Mouse (Mus musculus) monocyte, adult 2 months (primary cell): Measurements from ENCODE around the gene Il1a.

ENCODE experiments used
- DNase-seq, 2 experiments: peaks; one replicate each; pipeline ENCODE4 v3.0.0; 2022; ENCODE audit warnings: low spot score in 2 of 2, low read depth in 1 of 2

Gene Il1a

DNA sequence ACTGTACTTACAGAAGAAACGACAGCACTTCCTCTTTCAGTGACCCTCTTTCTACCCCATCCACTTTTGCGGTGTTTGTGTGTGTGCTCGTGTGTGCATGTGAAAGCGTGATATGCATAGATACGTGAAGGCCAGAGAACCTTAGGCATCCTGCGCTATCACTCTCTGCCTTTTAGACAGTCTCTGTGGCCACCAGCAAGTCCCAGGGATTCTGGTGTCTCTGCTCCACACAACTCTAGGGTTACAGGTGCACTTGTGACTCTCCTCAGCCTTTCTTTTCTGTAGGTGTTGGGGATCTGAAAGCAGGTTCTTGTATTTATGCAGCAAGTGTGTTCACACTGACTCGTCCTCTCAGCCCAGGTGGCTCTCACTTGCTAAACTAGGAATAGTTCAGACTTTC is 44.5 kb downstream of the Il1a start:
- no peak for DNase-seq

DNA sequence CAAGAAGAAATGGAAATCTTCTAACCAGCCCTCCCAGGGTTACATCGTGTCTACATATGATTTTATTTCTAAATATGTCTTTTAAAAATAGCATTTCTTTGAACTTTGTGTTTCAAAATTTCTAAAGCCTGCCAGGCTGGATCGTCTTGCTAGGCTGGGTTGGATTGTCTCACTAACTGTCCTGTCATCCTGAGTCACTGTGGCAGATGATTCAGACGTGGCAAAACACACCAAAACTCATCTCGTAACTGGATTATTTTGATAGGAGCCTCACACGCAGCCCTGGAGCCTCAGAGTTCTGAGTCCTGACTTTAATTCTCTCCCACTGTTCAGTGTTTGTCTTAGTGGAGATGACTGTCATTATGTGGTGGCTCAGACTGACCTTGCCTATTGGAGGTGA is 46.7 kb downstream of the Il1a start:
- no peak for DNase-seq

DNA sequence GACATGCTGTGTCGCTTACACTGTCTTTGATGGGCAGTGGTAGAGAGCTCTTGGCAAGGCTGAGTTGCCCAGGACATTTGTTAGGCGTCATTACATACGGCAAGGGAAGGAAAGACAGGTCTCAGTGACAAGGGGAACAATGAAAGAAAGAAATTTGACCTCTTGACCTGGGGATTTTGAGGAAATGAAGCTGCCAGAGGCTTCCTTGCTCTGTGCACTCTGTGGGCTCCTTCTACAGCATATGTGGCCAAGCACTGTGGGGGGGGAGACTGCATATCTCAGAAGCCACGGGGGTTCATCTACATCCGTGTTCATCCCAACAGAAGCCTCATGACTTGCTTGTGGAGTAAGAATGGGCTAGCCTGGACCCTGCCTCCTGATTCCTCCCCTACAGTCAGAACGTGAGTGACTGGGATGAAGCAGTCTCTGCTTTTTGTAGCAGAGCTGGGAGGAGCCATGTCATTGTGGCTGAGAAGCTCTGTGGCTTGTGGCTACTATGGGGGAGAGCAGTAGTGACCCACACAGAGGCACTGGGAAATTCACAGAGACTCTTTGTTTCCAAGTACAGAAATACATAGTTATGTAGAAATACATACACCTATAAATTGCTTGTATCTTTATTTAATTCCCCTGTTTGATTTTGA is 48.5 kb downstream of the Il1a start:
- peak; percentile 29 to 33 for DNase-seq

DNA sequence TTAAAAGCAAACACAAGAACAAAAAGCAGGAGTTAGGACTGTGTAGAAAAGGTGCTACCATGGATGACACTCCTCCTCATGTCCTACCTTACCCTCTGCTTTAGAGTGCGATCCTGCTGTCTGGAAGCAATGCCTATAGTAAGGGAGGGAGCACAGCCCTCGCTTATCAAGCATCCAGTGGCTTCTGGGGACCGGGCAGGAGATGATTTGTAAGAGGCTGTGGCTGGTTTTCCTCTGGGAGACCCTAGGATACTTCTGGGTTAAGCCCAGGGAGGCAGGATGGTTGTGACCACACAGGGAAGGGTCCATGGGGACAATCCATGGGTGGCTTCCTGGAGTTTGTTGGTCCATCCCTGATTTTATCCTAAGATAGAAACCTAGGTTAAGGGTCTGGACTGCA is 49.1 kb downstream of the Il1a start:
- no peak for DNase-seq

DNA sequence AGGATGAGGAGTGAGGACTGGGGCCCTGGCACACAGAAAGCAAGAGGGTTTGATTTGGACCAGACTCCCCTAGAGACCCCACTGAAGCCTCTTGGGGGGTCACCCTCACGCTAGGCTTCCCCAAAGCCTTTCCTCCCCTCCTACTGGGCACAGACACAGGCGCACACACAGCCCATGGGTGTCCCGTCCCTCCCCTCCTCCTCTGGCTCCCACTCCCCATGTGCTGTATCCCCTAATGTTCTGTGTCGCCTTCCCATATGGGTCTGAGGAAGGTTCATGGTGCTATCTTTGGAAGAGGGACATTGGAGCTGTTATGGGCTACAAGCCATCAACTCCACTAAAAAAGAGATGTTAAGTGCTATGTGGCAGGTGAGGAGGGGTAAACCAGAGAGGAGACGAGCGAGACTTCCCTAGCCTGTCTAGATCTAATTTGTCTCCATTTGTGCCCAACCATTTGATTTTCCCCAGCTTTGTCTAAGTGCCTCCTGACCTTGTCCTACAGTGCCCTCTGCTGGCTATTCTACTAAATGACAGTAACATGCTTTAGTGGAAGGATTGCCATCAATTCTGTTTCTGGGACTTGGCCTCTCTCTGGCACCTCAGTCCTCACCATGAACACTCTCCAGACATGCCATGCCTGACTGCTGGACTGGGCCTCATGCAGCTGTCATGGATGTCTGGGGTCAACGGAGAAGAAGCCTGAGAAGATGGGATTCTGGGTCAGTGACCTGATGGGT is 51.1 kb downstream of the Il1a start:
- peak; percentile 11 to 21 for DNase-seq

DNA sequence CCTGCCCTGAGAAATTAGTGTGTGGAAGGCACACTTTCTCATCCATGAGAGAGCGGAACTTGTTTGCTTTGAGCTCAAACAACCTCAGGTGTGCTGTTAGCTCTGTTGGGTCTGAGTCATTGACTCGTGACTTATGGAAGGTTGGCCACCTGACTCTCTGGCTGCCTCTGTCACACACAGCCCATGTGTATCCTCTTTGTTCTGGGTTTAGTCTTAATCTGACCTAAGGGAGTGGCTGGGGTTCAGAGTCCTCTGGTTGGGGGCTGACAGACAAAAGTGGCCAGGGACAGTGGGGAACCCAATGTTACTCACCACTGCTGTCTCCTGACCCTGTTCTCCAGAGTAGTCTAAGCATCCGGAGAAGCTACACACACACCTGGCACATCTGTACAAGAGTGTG is 51.7 kb downstream of the Il1a start:
- DNase-seq: no peak

DNA sequence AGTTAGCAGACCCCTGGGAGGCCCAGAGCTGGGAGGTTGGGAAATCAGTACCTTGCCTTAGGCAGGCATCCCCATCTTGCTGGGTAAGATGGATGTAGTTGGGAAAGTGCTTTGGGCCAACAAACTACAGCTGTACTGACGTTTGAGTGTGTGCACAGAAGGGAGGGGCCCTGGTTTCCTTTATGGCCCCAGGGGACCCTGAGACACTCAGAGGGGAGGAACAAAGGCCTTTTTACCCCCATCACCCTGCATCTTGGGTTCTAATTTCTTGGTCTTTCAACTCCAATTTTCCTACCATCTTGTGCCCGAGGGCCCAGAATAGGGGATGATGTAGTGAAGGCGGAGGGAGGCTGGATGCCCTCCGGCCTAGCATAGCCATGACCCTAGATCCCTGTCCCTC is 53.8 kb downstream of the Il1a start:
- DNase-seq: no peak

DNA sequence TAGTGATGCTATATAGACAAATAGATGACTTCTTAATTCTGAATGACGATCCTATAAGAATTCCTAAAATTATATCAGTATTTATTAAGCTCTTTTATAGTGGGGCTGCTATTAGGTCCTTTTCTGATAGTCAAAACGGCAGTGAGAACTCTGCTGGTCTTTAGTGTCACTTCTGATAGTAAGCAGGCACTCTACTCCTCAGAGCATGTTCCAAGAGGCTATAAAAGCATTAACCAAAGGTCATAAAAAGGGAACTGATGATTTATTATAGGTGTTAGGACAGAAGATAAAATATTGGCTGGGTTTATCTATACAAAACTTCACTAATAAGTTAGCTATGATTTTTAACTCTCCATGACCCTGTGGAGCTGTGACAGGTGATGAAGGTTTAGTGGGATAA is 55.7 kb downstream of the Il1a start:
- DNase-seq: no peak

DNA sequence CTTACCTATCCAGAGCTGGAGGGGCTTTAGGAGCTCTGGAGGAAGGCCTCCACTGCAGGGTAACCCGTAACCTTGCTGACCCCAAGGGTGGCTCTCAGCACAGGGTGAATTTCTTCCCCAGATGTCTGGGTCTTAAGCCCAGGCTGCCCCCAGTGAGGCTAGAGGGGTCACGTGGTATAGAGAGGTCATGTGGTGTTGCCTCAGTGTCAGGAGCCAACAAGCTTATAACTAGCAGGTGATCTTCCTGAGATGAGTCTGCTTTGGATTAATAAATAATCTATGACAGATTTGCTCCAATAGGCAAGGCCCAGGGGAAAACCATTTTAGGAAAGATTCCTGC is 56.2 kb downstream of the Il1a start:
- DNase-seq: no peak

DNA sequence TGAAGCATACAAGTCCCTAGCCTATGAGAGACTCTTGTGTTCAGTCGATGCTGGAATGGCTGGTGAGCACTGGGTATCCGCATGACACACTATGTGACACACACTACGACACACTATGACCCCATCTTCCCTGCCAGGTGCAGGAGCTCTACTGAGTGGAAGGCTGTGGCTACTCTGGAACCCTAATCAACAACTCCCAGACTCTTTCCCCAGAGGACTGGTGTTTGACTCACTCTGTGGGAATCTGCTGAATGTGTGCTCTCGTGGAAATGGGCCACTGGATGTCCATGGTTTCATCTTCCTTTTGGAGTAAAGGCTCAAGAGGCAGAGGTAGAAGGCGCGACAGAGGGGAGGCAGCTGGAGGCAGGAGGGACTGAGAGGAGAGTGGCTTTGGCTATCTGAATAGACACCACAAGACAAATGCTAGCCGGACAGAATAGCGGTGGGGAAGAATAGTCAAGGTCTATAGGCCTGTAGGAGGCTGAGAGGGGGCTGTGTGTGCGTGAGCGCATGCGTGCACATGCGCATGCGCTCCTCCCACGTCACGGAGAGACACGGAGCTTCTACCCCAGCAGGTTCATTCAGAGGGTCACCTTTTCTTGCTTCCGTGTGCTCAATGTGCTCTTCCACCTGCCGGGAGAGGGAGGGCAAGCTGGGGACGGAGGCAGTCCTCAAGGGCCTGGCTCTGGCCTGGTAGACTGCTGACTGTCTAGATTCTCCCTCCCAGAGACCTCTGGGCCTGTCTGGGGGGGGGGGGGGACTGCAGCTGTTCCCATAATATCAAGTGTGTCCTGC is 56.7 kb downstream of the Il1a start:
- no peak for DNase-seq
